In the genomic region with DNA sequence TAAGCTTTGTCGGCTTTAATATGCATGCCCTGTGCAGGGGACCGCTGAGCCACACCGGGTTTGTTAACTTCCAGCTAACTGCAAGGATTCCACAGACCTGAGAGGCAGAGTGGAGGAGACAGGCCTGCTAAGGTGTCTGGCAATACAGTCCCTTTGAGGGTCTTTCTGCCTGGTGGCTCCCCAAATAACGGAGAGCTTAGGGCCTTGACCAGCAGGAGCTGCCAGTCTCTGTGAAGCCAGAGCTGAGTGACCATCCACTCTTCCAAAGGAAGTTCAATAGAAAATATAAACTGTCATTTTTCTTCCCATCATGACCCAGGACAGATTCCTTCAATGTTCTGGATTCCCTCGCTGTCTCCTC, we compare ENCODE assay signal across 10 mouse cellular contexts. TPM values are rescaled to one million over a fixed set of nuclear protein-coding genes. Genes with fewer than 3 reads are reported as not detected.
DNase-seq lines count a peak whose midpoint lies in the region; ATAC-seq and TF ChIP-seq lines count a peak whose summit lies in the region.
"Had no signal": no experiment of that assay in that cellular context is flagged by ENCODE, and none has a peak within 500 bp of the region (broad histone marks: within the 10 kb centered on the region; RNA-seq: fewer than 3 reads in every experiment).

No protein-coding gene starts in this region.

- WGBS in forebrain, embryonic 11.5 days, result 3% methylated on average over 5 of the region's 5 CpGs
- 6% methylated on average over 5 of the region's 5 CpGs for WGBS in forebrain, embryonic 15.5 days
- WGBS in midbrain, embryonic 10.5 days, result 5% methylated on average over 5 of the region's 5 CpGs
- 19% methylated on average over 5 of the region's 5 CpGs for WGBS in midbrain, postnatal 0 days
- 8% methylated on average over 5 of the region's 5 CpGs for WGBS in limb, embryonic 12.5 days
- WGBS in stomach, embryonic 14.5 days, result 20% methylated on average over 5 of the region's 5 CpGs

- H3K27me3 ChIP-seq in forebrain, embryonic 11.5 days (ENCODE audit: control insufficient read depth, insufficient read depth, low read length), result peaks cover 33% of the 10 kb centered on the region
- peaks cover 38% of the 10 kb centered on the region for H3K27me3 ChIP-seq in forebrain, embryonic 15.5 days
- H3K27me3 ChIP-seq in midbrain, embryonic 10.5 days (ENCODE audit: low read depth, poor library complexity, severe bottlenecking), result peaks cover 58% of the 10 kb centered on the region
- peaks cover 19% of the 10 kb centered on the region for H3K27me3 ChIP-seq in midbrain, postnatal 0 days (ENCODE audit: insufficient read depth, low read length)
- peaks cover 35% of the 10 kb centered on the region for H3K27me3 ChIP-seq in limb, embryonic 12.5 days
- no peaks in the 10 kb centered on the region for H3K27me3 ChIP-seq in stomach, embryonic 14.5 days (ENCODE audit: control insufficient read depth, insufficient read depth, low read length)

- TF ChIP-seq CTCF in midbrain, postnatal 0 days (IDR thresholded peaks at IDR 0.05), result no peak

- H3K4me3 ChIP-seq in forebrain, embryonic 11.5 days (ENCODE audit: low read depth, low read length), result no peak overlapping the region
- no peak overlapping the region for H3K4me3 ChIP-seq in forebrain, embryonic 15.5 days
- peak overlapping the region; percentile 100 for H3K4me3 ChIP-seq in midbrain, embryonic 10.5 days
- no peak overlapping the region for H3K4me3 ChIP-seq in midbrain, postnatal 0 days (ENCODE audit: low read depth, low read length)
- peak overlapping the region; percentile 98 for H3K4me3 ChIP-seq in limb, embryonic 12.5 days (replicated peaks)
- H3K4me3 ChIP-seq in stomach, embryonic 14.5 days (ENCODE audit: low read depth, low read length), result peak overlapping the region; percentile 95

- H3K36me3 ChIP-seq in forebrain, embryonic 11.5 days (ENCODE audit: control insufficient read depth, insufficient read depth, low read length), result no peaks in the 10 kb centered on the region
- no peaks in the 10 kb centered on the region for H3K36me3 ChIP-seq in forebrain, embryonic 15.5 days
- peaks cover 2% of the 10 kb centered on the region; the same call in 1 of the 2 replicates for H3K36me3 ChIP-seq in midbrain, embryonic 10.5 days
- H3K36me3 ChIP-seq in midbrain, postnatal 0 days (ENCODE audit: insufficient read depth, low read length), result no peaks in the 10 kb centered on the region
- no peaks in the 10 kb centered on the region for H3K36me3 ChIP-seq in limb, embryonic 12.5 days
- no peaks in the 10 kb centered on the region for H3K36me3 ChIP-seq in stomach, embryonic 14.5 days (ENCODE audit: control insufficient read depth, insufficient read depth, low read length)

- H3K27ac ChIP-seq in forebrain, embryonic 11.5 days (ENCODE audit: low read depth, low read length), result no peak overlapping the region; the same call in 1 of the 2 replicates
- H3K27ac ChIP-seq in forebrain, embryonic 15.5 days (replicated peaks), result no peak overlapping the region
- H3K27ac ChIP-seq in midbrain, embryonic 10.5 days (replicated peaks), result peak overlapping the region; percentile 99
- H3K27ac ChIP-seq in midbrain, postnatal 0 days (ENCODE audit: low read depth, low read length), result no peak overlapping the region
- H3K27ac ChIP-seq in limb, embryonic 12.5 days, result peak overlapping the region; percentile 87
- H3K27ac ChIP-seq in stomach, embryonic 14.5 days (ENCODE audit: low read length), result peak overlapping the region; percentile 99

- peak overlapping the region; percentile 91; the same call in 1 of the 2 replicates for H3K4me2 ChIP-seq in forebrain, embryonic 11.5 days (ENCODE audit: low read depth, low read length, severe bottlenecking)
- H3K4me2 ChIP-seq in forebrain, embryonic 15.5 days (replicated peaks), result no peak overlapping the region
- H3K4me2 ChIP-seq in midbrain, postnatal 0 days (ENCODE audit: low read depth, low read length, poor library complexity, severe bottlenecking), result no peak overlapping the region
- H3K4me2 ChIP-seq in limb, embryonic 12.5 days, result peak overlapping the region; percentile 97
- peak overlapping the region; percentile 95 for H3K4me2 ChIP-seq in stomach, embryonic 14.5 days (replicated peaks; ENCODE audit: low read depth, low read length)

- H3K4me1 ChIP-seq in forebrain, embryonic 11.5 days (replicated peaks; ENCODE audit: control insufficient read depth, insufficient read depth, low read length), result peaks cover 24% of the 10 kb centered on the region
- H3K4me1 ChIP-seq in forebrain, embryonic 15.5 days, result peaks cover 61% of the 10 kb centered on the region
- H3K4me1 ChIP-seq in midbrain, embryonic 10.5 days, result peaks cover 78% of the 10 kb centered on the region
- peaks cover 3% of the 10 kb centered on the region; the same call in 1 of the 2 replicates for H3K4me1 ChIP-seq in midbrain, postnatal 0 days (ENCODE audit: insufficient read depth, low read length)
- H3K4me1 ChIP-seq in limb, embryonic 12.5 days (replicated peaks), result peaks cover 47% of the 10 kb centered on the region
- H3K4me1 ChIP-seq in stomach, embryonic 14.5 days (ENCODE audit: control insufficient read depth, insufficient read depth, low read length), result peaks cover 10% of the 10 kb centered on the region; the same call in 1 of the 2 replicates

- no peak for ATAC-seq in forebrain, embryonic 11.5 days (replicated peaks; ENCODE audit: low FRiP score)
- no peak for ATAC-seq in forebrain, embryonic 15.5 days (replicated peaks)
- ATAC-seq in midbrain, postnatal 0 days (ENCODE audit: low FRiP score), result no peak
- no peak for ATAC-seq in limb, embryonic 12.5 days (ENCODE audit: insufficient number of reproducible peaks, insufficient read depth, low FRiP score, low TSS enrichment, low read depth)
- no peak for ATAC-seq in stomach, embryonic 14.5 days (ENCODE audit: insufficient number of reproducible peaks, insufficient read depth, low FRiP score, low read depth)

- no peaks in the 10 kb centered on the region for H3K9me3 ChIP-seq in forebrain, embryonic 11.5 days (ENCODE audit: control insufficient read depth, low read length)
- H3K9me3 ChIP-seq in forebrain, embryonic 15.5 days, result no peaks in the 10 kb centered on the region
- no peaks in the 10 kb centered on the region for H3K9me3 ChIP-seq in midbrain, embryonic 10.5 days (replicated peaks)
- H3K9me3 ChIP-seq in midbrain, postnatal 0 days (ENCODE audit: low read length), result no peaks in the 10 kb centered on the region
- no peaks in the 10 kb centered on the region for H3K9me3 ChIP-seq in limb, embryonic 12.5 days
- no peaks in the 10 kb centered on the region for H3K9me3 ChIP-seq in stomach, embryonic 14.5 days (ENCODE audit: control insufficient read depth, low read depth, low read length)

- no peak for DNase-seq in forebrain, embryonic 11.5 days (ENCODE audit: low spot score)
- DNase-seq in midbrain, embryonic 10.5 days (ENCODE audit: low spot score), result no peak
- DNase-seq in midbrain, postnatal 0 days (ENCODE audit: low spot score), result no peak
- no peak for DNase-seq in embryo, embryonic 11 days
- DNase-seq in frontal cortex, postnatal 36 days (ENCODE audit: low spot score in 2 of 2), result no peak
- DNase-seq: kidney, adult 2 months; lung, adult 2 months had no signal

- H3K9ac ChIP-seq in forebrain, embryonic 11.5 days (ENCODE audit: low read length), result no peak overlapping the region
- no peak overlapping the region for H3K9ac ChIP-seq in forebrain, embryonic 15.5 days (replicated peaks)
- no peak overlapping the region for H3K9ac ChIP-seq in midbrain, postnatal 0 days (replicated peaks; ENCODE audit: low read length, poor library complexity, severe bottlenecking)
- H3K9ac ChIP-seq in limb, embryonic 12.5 days (replicated peaks), result peak overlapping the region; percentile 44
- H3K9ac ChIP-seq in stomach, embryonic 14.5 days (replicated peaks; ENCODE audit: low read depth, low read length), result peak overlapping the region; percentile 39; the same call in 1 of the 2 replicates

RNA-seq across cellular contexts. Expression of a gene that starts 4.0 kb away (rescaled TPM):
- 25.1 and 26.0 TPM in 2 replicates for polyA plus RNA-seq in forebrain, embryonic 11.5 days (2014; fragmentation: Nextera tagmentation; extraction: Ambion mirVana)
- 9.0 and 10.2 TPM in 2 replicates for polyA plus RNA-seq in forebrain, embryonic 15.5 days (2015; fragmentation: Nextera tagmentation; extraction: Ambion mirVana)
- 30.9 and 31.6 TPM in 2 replicates for polyA plus RNA-seq in midbrain, embryonic 10.5 days (2016; fragmentation: Nextera tagmentation; extraction: Ambion mirVana)
- total RNA-seq in midbrain, postnatal 0 days (2014; rRNA removed), result 27.8 and 29.9 TPM in 2 replicates
- 6.8 and 7.9 TPM in 2 replicates for polyA plus RNA-seq in midbrain, postnatal 0 days (2015; fragmentation: Nextera tagmentation; extraction: Ambion mirVana)
- polyA plus RNA-seq in limb, embryonic 12.5 days (2016; fragmentation: Nextera tagmentation; extraction: Ambion mirVana), result 21.6 and 23.0 TPM in 2 replicates
- polyA plus RNA-seq in stomach, embryonic 14.5 days (2014; fragmentation: Nextera tagmentation; extraction: Ambion mirVana), result 71.5 and 79.8 TPM in 2 replicates

Comparison
In these comparisons a context has a peak if more than half of its experiments do, and no peak if none do; other contexts are left out.
1. H3K27ac ChIP-seq: peak in midbrain, embryonic 10.5 days (single experiment), limb, embryonic 12.5 days (single experiment) and stomach, embryonic 14.5 days (single experiment); none in forebrain, embryonic 11.5 days (single experiment), forebrain, embryonic 15.5 days (single experiment) and midbrain, postnatal 0 days (single experiment).
2. H3K4me2 ChIP-seq: peak in forebrain, embryonic 11.5 days (single experiment), limb, embryonic 12.5 days (single experiment) and stomach, embryonic 14.5 days (single experiment); none in forebrain, embryonic 15.5 days (single experiment) and midbrain, postnatal 0 days (single experiment).
3. H3K4me3 ChIP-seq: peak in midbrain, embryonic 10.5 days (single experiment), limb, embryonic 12.5 days (single experiment) and stomach, embryonic 14.5 days (single experiment); none in forebrain, embryonic 11.5 days (single experiment), forebrain, embryonic 15.5 days (single experiment) and midbrain, postnatal 0 days (single experiment).
4. H3K9ac ChIP-seq: peak in limb, embryonic 12.5 days (single experiment) and stomach, embryonic 14.5 days (single experiment); none in forebrain, embryonic 11.5 days (single experiment), forebrain, embryonic 15.5 days (single experiment) and midbrain, postnatal 0 days (single experiment).